Mouse (Mus musculus) spleen, postnatal 10 days (tissue): ENCODE measurements around the gene Brinp2.

Source experiments
- DNase-seq, 2 experiments: peaks; one replicate each; pipeline ENCODE4 v3.0.0; 2021 to 2022; ENCODE audit warnings: low spot score in 2 of 2

Gene Brinp2

DNA sequence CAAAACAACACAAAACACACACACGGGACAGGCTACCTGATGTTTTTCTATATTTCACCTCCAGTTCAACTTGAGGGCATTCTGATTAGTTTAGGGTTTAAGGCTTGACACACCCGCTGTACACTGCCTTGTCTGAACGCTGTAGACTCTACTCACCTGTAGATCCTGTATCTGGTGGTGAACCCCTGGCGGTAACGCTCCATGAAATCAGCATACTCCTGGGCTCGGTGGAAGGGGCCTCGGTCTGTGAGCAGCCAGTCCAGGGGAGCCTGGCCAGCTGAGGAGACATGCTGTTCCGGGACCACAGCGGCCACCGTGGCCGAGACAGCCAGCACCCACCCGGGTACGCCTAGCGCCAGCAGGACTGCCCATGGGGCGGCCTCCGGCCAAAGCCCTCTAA, 60.9 kb downstream of the Brinp2 start:
- no peak for DNase-seq

DNA sequence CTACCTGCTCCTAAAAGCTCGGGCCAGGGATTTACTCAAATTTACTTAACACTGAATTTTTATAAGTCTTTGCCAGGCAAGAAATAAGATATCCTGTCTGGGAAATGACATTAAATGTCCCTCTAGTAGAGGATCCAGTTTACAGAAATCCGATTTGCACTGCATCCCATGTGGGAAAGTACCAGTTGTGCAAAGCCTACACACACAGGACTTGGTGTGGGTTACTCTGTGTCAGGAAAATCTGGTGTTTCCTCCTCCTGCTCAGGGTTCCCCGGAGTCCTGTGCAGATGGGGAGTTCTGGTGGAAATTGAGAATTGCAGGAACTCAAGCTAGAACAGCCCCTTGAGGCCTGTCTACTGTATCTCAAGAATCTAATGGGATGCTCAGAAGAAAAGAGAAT, 70.9 kb downstream of the Brinp2 start:
- DNase-seq: no peak

DNA sequence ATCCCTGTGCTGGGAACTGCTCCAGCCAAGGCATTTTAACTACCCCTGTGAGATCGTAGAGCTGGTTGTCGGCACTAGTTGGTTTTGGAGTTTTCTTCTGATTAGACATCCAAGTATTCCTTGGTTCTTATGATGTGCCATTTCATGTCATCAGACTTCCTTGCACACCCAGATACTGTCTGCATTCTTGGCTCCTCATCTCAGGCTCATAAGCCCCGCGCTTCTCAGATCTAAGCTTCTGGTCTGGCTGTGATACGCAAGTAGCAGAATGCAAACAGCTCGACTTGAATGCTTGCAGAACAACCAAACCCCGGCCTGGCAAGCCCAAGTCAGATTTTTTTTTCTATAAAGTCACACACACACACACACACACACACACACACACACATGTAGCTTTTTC, 72.3 kb downstream of the Brinp2 start:
- DNase-seq: no peak

DNA sequence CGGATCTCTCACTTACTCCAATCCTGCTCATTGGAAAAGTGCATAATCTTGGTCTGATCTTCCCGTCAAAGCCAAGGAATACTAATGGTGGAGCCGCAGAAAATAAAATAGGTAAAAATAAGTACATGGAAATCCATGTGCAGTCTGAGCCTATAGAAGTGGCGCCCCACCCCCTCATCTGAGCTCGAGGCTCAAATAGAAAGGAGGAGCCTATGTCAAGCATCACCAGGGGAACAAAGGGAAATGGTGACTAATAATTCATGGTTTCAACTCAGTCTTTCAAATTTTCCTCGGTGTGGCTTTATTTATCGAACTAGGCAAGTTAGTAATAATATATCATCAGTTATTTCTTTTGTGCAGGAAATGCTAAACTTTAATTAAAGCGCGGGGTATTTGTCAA, 84.1 kb downstream of the Brinp2 start:
- DNase-seq: no peak

DNA sequence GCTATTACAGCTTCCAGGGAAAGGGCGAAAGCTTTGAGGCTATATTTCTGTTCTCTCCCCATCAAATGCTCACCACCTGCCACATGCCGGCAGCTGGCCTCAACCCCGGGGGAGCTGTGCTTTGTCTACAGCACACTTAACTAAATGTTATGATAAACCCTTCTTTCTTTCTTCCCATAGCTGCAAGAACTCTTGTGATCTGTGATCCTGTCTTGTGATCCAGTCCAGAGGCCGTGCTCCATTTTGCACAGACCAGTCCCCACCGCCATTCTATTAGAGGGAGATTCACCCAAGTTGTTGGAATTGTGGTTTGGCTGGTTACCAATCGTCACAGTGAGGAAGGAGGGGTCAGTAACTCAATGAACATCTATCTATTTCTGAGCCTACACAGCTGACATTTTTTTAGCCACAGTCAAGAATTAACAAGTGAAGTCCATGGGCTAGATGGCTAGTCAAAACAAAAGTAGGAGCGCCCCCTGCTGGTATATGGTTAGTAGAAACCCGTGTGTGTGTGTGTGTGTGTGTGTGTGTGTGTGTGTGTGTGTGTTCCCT, 89.0 kb downstream of the Brinp2 start:
- DNase-seq: peak in 1 of 2 experiments; percentile 65

DNA sequence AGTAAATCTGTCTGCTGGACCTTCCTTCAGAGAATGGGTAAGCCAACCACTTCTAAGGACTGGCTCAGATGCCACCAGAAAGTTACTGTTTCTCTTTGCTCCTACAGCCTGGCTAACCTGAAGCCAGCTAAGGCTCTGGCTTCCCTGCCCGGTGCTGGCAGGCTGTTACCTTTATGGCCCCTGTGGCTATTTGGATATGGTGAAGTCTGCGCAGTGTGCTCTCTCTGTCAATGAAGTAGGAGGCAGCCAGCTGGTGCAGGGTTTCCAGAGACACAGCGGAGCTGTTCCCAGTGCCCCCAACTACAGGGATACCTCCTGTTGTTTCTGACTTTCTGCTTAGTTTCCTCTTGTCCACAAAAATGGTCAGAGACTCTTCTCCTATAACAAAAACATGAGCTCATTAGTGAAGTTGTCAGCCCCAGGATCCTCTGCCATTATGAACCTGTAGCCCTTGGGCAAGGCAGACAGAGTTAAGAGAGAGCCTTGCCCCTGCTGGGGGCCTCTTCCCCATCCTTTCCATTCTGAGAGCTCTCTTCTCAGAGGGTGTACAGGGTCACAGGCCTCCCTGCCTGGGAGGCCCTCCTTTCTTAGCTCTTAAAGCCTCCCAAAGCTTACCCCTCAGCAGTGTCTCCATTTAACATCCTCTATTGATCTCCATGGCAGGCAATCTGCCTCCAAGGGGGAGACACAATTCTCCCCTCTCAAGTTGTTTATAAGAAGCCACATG, 89.7 kb downstream of the Brinp2 start:
- no peak for DNase-seq

DNA sequence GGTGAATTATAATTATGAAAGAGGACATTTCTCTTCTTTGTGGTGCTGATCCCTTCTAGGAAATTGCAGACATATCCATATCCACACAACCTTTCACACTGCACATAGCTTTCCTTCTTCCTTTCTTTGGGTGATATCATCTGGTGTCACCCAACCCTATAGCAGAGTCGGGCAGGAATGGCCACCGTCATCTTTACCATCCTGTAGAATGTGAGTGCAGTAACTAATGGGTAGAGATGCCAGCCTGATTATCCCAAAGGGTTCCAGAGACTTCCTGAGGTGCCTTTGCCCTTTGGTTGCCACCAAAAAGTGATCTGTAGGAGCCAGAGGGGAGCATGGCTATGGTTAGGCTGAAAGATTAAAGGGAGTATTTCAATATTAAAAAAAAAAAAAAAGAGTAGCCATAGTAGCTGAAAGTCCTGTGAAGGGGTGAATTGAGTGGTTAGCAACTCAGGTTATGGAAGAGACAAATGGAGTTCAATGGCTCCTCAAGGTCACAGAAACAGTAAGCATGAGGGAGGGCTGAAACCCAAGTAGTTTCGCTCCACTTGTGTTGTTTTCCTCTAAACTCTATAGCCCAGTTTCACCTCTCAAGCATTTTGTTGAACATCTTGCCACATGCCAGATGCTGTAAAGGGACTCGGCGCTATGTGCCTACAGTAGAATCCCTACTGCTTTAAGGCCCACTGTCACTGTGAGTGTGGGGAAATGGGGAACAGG, 96.5 kb downstream of the Brinp2 start:
- DNase-seq: no peak

DNA sequence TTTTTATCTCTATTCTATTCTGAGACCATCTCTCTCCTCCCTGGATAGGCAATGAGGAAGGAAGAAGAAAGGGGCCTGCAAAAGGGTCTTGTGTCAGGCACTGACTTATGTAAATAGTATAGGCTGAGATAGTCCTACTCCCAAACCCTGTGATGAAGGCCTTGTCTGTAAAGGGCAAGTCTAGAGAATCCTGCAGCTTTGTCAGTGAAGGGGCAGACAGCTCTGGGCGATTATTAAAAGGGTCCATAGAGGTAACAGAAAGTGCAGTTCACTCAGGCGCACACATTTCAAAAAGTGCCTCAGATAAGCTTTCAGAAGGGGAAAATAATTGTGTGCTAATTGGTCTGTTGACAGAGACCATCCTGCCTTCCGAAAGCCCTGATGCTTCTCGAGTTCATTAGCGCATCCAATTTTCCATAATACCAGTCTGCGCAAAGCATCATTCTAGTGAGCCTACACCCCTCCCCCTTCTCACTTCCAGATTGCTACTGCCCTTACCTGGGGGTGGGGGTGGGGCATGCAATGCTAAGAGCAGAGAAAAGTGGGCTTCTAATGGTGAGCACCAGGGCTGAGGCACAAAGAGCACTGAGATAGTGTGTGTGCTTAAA, 97.3 kb downstream of the Brinp2 start:
- DNase-seq: no peak

DNA sequence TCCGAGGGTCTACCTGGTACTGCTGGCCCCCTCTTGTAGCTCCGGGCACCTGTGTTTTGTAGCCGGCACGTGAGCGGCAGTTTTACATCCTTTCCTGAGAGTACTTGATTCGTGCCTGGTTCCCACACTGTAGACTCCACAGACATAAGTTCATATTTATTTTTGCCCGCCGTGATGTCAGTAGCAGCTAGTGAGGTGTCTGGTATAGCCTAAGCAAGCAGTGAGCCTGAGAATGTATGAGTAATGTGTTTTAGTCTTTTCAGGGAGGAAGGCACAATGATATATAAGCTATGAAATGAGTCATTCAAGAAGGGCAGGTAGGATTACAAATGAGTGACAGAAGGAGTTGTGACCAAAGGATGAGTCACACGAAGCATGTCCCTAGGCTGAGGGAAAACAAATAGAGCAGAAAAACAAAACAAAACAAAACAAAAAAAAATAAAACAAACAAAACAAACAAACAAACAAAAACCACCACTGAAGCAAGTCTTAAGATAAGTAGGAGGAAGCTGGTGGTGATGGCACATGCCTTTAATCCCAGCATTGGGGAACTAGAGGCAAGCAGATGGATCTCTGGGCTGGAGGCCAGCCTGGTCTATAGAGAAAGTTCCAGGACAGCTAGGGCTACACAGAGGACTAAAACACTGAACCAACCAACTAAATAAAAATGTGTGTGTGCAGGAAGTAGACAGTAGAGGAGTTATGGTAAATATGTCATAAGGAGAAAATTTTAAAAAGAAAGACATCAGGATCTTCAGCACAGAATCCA, 100.0 kb downstream of the Brinp2 start:
- DNase-seq: no peak

DNA sequence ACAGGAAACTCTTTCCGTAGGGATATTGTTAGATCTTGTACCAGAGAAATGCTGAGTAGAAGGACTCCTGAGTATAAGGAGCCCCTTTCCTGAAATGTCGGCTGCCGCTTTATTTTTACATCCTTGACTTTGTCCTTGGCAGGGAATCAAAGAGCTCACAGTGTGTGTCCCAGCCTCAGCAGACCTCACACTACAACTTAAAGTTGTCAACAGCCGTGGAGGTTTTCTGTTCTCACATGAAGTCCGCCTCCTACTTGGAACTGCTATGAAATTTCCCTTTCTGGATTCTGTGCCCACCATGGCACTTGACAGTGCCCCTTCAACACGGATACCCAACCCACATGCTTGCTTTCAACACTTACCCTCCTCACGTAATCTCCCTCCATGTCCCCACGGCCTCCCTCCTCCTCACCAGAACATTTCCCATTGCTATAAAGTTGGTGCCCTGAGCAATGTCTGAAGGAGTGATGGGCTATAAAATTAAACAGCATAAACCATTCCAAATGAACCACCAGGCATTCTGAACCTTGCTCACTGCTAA, 103.4 kb downstream of the Brinp2 start:
- no peak for DNase-seq

DNA sequence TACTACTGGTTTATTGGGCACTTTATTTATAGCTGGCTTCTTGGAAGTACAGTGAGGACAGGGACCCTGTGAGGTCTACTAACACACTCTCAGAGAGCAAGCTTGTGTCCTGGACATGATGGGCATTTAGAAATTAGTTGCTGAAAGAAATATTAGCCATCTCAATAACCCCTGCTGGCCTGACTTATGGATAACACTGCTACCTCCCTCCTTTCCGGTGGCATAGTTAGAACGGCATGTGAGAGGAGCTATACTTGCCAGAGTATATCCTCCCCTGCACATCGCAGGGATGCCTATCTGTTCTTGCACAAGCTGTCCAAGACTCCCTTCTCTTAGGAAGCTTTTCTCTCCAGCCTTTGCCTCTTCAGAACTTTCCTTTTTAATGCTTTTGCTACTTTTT, 107.9 kb downstream of the Brinp2 start:
- DNase-seq: no peak

DNA sequence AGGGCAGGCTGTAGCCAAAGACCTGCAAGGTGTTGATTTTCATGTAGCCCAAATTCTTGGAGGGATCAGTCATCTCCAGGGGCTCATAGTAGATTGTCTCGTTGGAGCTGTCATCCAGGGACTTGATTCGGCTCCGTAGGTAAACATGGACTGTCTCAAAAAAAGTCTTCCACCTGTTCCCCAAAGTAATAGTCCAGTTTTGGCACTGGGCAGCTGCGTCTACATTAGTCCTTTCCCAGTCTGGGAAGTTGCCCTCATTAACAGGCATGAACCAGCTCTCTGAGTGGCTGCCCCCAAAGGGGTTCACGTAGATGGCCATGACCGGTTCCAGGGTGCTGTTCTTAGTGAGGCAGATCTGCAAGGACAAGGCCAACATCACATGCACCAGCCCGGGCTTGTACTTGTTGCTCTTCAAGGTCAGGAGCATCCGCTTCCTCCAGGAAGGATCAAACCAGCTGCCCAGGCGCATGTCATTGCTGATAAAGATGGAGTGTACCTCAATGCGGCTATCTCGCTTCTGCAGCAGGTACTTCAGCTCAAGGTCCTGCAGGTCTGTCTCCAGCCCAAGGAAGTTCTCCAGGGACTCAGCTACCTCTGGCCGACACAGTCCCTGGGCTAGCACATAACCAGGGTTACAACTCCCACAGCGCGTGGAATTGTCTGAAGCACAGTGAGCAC, 109.5 kb downstream of the Brinp2 start:
- DNase-seq: peak in 1 of 2 experiments; percentile 54

DNA sequence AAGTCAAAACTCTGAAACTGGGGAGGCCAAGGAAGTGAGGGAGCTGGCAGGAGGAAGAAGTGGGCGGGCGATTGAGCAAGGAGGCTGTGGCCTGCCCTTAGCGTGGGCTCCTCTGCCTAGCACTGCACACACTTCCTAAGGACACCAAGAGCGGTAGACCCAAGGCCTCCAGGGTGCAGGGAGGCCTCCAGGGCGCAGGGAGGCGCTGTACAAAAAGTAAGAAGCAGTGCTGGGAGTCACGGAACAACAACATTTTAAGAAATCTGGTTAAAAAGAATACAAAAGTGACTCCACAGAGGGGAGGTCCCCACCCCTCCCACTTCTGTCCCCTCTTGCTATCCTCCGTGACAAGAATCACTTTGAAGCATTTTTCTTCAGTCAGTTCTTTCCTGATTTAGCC, 110.6 kb downstream of the Brinp2 start:
- DNase-seq: no peak

DNA sequence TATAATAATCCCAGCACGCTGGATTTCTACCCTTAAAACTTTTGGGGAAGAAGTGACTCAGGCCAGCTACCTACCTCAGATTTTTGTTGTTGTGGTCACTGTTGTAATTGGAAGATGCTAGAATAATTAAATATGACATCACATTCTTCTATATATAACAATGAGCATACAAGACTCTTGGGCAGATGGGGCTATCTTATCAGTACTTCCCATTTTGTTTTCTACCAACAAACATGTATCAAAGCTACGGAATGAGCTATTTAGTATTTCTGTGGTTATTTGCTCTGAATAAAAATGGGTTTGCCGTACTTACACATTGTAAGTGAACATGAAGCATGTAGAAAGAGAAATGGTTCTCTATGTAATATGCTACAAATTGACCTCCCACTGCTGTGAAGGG, 112.1 kb downstream of the Brinp2 start:
- DNase-seq: no peak

DNA sequence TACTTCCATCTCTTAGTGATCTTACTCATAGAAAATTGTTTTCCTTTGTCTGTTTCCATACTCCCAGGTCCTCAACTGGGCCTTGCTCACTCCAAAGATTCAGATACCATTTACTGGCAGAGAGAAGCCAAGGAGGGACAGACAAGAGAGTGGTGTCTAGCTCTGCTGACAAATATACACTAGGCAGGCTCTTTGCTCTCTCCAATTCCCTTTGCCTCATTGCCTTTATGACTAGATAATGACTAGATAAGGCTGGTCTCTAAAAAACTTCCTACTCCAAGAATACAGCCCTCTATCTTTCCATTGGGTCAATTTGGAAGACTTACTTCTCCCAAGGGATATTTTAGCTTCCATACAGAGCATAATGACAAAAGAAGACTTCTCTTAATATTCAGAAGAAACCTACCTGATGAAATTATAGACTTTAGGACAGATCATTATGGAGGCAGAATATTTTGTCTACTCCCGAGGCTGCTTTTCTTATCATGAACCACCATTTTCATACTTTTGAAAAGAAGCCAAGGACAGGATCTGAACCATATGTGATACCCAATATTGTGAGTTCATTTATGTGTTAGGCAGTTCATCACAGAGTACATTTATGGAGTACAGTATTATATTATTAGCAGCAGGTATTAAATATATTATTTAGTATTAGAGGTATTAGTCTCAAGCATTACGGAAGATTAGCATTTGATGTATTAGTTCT, 114.1 kb downstream of the Brinp2 start:
- no peak for DNase-seq

DNA sequence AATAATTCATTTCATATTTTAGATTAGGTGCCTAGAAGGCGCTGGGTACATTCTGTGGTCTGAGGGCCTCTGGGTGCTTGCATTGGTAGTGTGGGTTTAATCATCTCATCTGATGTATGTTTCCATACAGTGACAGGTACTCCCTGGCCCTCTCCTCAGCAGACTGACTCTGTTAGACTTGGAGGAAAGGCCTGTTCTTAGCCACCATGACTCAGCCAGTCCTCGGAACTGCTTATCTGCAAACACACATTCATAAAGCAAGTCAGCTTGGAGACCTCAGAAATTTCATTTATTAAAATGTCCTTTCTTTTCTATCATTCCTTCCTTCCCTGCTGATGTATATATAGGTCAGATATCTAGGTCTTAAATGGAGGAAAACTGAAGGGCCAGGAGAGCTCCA, 116.3 kb downstream of the Brinp2 start:
- peak in 1 of 2 experiments; percentile 42 for DNase-seq

DNA sequence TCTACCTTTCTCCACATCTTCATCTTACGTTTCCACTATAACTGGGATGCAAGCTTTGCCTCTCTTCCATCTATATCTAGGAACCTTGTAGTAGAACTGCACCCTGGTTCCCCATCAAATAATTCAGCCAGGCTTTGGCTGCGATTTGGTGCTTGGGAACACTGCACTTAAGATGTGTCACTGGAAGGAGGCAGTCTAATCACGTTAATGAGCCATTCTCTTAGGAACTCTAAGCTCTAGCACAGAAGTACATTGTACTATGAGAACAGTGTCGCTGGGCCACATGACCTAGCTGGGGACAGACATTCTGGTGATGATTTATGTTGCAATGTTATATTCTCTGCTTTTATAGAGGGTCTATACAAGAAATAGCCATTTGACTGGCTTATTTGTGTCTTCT, 117.4 kb downstream of the Brinp2 start:
- no peak for DNase-seq

DNA sequence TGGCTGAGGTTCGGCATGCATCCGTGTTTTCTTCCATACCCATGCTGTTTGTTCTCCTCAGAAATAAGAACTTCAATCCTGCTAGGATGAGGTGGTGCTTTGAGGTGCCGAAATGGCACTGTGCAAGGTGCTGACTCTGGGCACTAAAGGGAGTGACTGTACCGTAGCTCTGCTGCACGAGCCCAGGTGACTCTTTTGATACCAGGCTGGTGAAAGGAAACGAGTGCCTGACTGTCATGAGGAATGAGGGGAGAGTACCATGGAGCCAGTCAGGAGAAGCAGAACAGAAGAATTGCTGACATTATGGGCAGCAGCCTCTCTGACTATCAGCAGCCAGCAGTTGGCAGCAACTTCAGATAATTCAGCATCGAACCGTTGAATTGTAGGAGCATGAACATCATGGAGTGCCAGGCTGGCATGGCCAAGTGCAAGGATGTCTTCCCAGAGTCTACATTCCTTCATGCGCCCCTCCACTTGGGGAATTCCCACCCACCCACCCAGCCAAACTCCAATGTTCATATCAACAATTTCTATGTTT, 127.4 kb downstream of the Brinp2 start:
- DNase-seq: no peak

DNA sequence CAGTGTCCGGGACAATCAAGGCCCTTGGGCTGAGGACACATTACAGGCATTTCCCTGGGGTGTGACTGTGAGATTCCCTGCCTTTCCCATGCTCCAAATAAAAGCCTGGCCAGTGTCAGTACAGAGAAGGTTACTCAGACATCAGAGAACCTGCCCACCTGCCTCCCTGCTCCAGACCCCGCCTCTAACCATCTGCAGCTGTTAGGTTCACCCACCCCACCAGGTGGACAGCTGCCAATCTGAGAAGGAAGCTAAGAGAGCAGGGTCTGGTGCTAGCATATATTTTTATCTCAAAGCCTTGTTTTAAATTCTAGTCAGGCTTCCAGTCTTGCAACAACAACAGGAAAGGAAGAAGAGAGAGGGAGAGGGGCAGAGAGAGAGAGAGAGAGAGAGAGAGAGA, 128.9 kb downstream of the Brinp2 start:
- DNase-seq: no peak

DNA sequence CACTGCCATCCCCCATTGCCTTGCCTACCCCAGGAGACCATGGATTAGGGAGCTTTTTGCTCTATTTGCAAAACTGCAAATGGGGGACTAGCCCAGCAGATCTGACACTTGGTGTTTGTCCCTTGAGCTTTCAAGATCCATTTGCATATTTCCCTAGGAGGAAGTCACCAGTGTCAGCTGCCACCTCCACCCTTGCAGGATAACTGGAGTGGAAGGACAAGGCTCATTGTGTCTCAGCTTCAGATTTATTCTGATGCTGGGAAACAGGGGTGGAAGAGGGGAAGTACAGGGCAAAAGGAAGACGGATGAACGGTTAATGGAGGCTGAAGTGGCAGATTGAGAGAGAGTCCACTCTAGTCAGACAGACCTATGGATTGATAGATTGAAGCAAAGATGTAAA, 129.4 kb downstream of the Brinp2 start:
- no peak for DNase-seq
